In genomic region chr2:173553863-173554262, GRCm38 (mm10) we compare ENCODE assay signal across 9 mouse cellular contexts. TPM values are rescaled to one million over a fixed set of nuclear protein-coding genes. Genes with fewer than 3 reads are reported as not detected.
DNase-seq lines count a peak whose midpoint lies in the region; ATAC-seq and TF ChIP-seq lines count a peak whose summit lies in the region.
"Had no signal": no experiment of that assay in that cellular context is flagged by ENCODE, and none has a peak within 500 bp of the region (broad histone marks: within the 10 kb centered on the region; RNA-seq: fewer than 3 reads in every experiment).

No protein-coding gene starts in this region.

- no peak for DNase-seq in kidney, adult 2 months
- DNase-seq in kidney, adult 11 months, result no peak
- peak; percentile 49 for DNase-seq in MN1 (ENCODE audit: low spot score)
- DNase-seq in hindbrain, postnatal 0 days (ENCODE audit: low spot score), result no peak
- no peak for DNase-seq in midbrain, postnatal 0 days (ENCODE audit: low spot score)
- DNase-seq in frontal cortex, postnatal 36 days (ENCODE audit: low spot score in 2 of 2), result no peak
- no peak for DNase-seq in urinary bladder, postnatal 36 days (ENCODE audit: low spot score in 2 of 2)
- DNase-seq in gastrocnemius, postnatal 4 days (ENCODE audit: low spot score in 2 of 2), result no peak

- TF ChIP-seq CTCF in kidney, adult 2 months (conservative IDR thresholded peaks at IDR 0.05; ENCODE audit: insufficient read depth, insufficient read length, low read depth, low read length), result peak; percentile 71
- TF ChIP-seq CTCF in hindbrain, postnatal 0 days (IDR thresholded peaks at IDR 0.05; ENCODE audit: low read depth), result peak; percentile 56
- TF ChIP-seq CTCF in midbrain, postnatal 0 days (IDR thresholded peaks at IDR 0.05), result peak; percentile 52

- H3K9ac ChIP-seq in hindbrain, postnatal 0 days (replicated peaks; ENCODE audit: low read length), result no peak overlapping the region
- no peak overlapping the region for H3K9ac ChIP-seq in midbrain, postnatal 0 days (replicated peaks; ENCODE audit: low read length, poor library complexity, severe bottlenecking)
- H3K9ac ChIP-seq: midbrain, embryonic 12.5 days had no signal

- WGBS in kidney, adult 2 months, result 59% methylated on average over 9 of the region's 9 CpGs
- 43% methylated on average over 9 of the region's 9 CpGs for WGBS in hindbrain, postnatal 0 days
- 44% methylated on average over 9 of the region's 9 CpGs for WGBS in midbrain, postnatal 0 days

- H3K27ac ChIP-seq in kidney, adult 2 months (ENCODE audit: insufficient read depth, low read depth, low read length), result no peak overlapping the region
- H3K27ac ChIP-seq in hindbrain, postnatal 0 days, result no peak overlapping the region
- H3K27ac ChIP-seq in midbrain, postnatal 0 days (ENCODE audit: low read depth, low read length), result no peak overlapping the region
- H3K27ac ChIP-seq: midbrain, embryonic 12.5 days had no signal

- no peaks in the 10 kb centered on the region for H3K27me3 ChIP-seq in kidney, adult 2 months (replicated peaks; ENCODE audit: control insufficient read depth, insufficient read depth, low read length)
- H3K27me3 ChIP-seq in hindbrain, postnatal 0 days (ENCODE audit: insufficient read depth, low read length), result no peaks in the 10 kb centered on the region
- no peaks in the 10 kb centered on the region for H3K27me3 ChIP-seq in midbrain, postnatal 0 days (ENCODE audit: insufficient read depth, low read length)

- H3K36me3 ChIP-seq in kidney, adult 2 months (ENCODE audit: control insufficient read depth, insufficient read depth, low read length), result no peaks in the 10 kb centered on the region
- no peaks in the 10 kb centered on the region for H3K36me3 ChIP-seq in hindbrain, postnatal 0 days (ENCODE audit: insufficient read depth, low read length)
- no peaks in the 10 kb centered on the region for H3K36me3 ChIP-seq in midbrain, postnatal 0 days (ENCODE audit: insufficient read depth, low read length)
- H3K36me3 ChIP-seq: midbrain, embryonic 12.5 days had no signal

- no peak overlapping the region for H3K4me2 ChIP-seq in hindbrain, postnatal 0 days (ENCODE audit: low read depth, low read length)
- no peak overlapping the region for H3K4me2 ChIP-seq in midbrain, postnatal 0 days (ENCODE audit: low read depth, low read length, poor library complexity, severe bottlenecking)
- H3K4me2 ChIP-seq: midbrain, embryonic 12.5 days had no signal

- no peak for TF ChIP-seq POLR2A in kidney, adult 2 months (IDR thresholded peaks at IDR 0.05; ENCODE audit: low read depth, low read length)

- no peak for ATAC-seq in hindbrain, postnatal 0 days
- no peak for ATAC-seq in midbrain, postnatal 0 days (ENCODE audit: low FRiP score)

- H3K4me1 ChIP-seq in kidney, adult 2 months (ENCODE audit: control insufficient read depth, insufficient read depth, low read length), result no peaks in the 10 kb centered on the region
- no peaks in the 10 kb centered on the region for H3K4me1 ChIP-seq in hindbrain, postnatal 0 days (ENCODE audit: insufficient read depth, low read length)
- no peaks in the 10 kb centered on the region for H3K4me1 ChIP-seq in midbrain, postnatal 0 days (ENCODE audit: insufficient read depth, low read length)
- H3K4me1 ChIP-seq: midbrain, embryonic 12.5 days had no signal

- H3K4me3 ChIP-seq in kidney, adult 2 months (ENCODE audit: insufficient read depth, low read depth, low read length), result no peak overlapping the region
- no peak overlapping the region for H3K4me3 ChIP-seq in hindbrain, postnatal 0 days (ENCODE audit: low read length)
- H3K4me3 ChIP-seq in midbrain, postnatal 0 days (ENCODE audit: low read depth, low read length), result no peak overlapping the region
- H3K4me3 ChIP-seq: midbrain, embryonic 12.5 days had no signal

- H3K9me3 ChIP-seq in hindbrain, postnatal 0 days (ENCODE audit: low read length), result no peaks in the 10 kb centered on the region
- no peaks in the 10 kb centered on the region for H3K9me3 ChIP-seq in midbrain, postnatal 0 days (ENCODE audit: low read length)
- H3K9me3 ChIP-seq: midbrain, embryonic 12.5 days had no signal

RNA-seq across cellular contexts. Expression of gene Ankrd60, which starts 24.3 kb away (rescaled TPM):
- 0.09 and 0.22 TPM in 2 replicates for polyA plus RNA-seq in kidney, adult 2 months (2012; rRNA removed)
- not detected in 2 replicates for total RNA-seq in hindbrain, postnatal 0 days (2014; rRNA removed)
- not detected in 2 replicates for polyA plus RNA-seq in hindbrain, postnatal 0 days (2015; fragmentation: Nextera tagmentation; extraction: Ambion mirVana)
- total RNA-seq in midbrain, postnatal 0 days (2014; rRNA removed), result not detected in 2 replicates
- polyA plus RNA-seq in midbrain, postnatal 0 days (2015; fragmentation: Nextera tagmentation; extraction: Ambion mirVana), result not detected in 2 replicates
- not detected for total RNA-seq in gastrocnemius, postnatal 4 days (2021)
- polyA plus RNA-seq: midbrain, embryonic 12.5 days had no signal

RNA-seq across cellular contexts. Expression of gene 1700021F07Rik, which starts 31.5 kb away (rescaled TPM):
- not detected in 2 replicates for polyA plus RNA-seq in kidney, adult 2 months (2012; rRNA removed)
- not detected in 2 replicates for total RNA-seq in hindbrain, postnatal 0 days (2014; rRNA removed)
- not detected in 2 replicates for polyA plus RNA-seq in hindbrain, postnatal 0 days (2015; fragmentation: Nextera tagmentation; extraction: Ambion mirVana)
- not detected in 2 replicates for total RNA-seq in midbrain, postnatal 0 days (2014; rRNA removed)
- not detected in 2 replicates for polyA plus RNA-seq in midbrain, postnatal 0 days (2015; fragmentation: Nextera tagmentation; extraction: Ambion mirVana)
- not detected for total RNA-seq in gastrocnemius, postnatal 4 days (2021)
- polyA plus RNA-seq: midbrain, embryonic 12.5 days had no signal
